Mouse (Mus musculus): ENCODE results near the gene Fbxo36.

- TF ChIP-seq POLR2A (IDR thresholded peaks at IDR 0.05; ENCODE audit: control insufficient read depth, low read depth, low read length) (no peak), CTCF (IDR thresholded peaks at IDR 0.05; ENCODE audit: control insufficient read depth, insufficient read depth, insufficient replicate concordance, low read depth, low read length) (no peak)
Observed at GRCm38 (mm10) chr1:84866231-84866630, 26.6 kb downstream of the Fbxo36 start.
